Mouse (Mus musculus): ENCODE measurements around the gene Sox4. TPM values are rescaled to one million over a fixed set of nuclear protein-coding genes. Genes with fewer than 3 reads are reported as not detected.

Gene Sox4
- 10 to 100 TPM; 17.2 to 19.8 TPM for total RNA-seq (2021)
- long read RNA-seq, experiment 1, full-length matches to known transcripts = 42 of 45 reads
- long read RNA-seq, experiment 1, partial matches to known transcripts = 0 of 45 reads
- long read RNA-seq, experiment 1, other reads (novel, unspliced or antisense) = 3 of 45 reads
- long read RNA-seq, experiment 2, full-length matches to known transcripts = 48 of 48 reads
- long read RNA-seq, experiment 2, partial matches to known transcripts = 0 of 48 reads
- long read RNA-seq, experiment 2, other reads (novel, unspliced or antisense) = 0 of 48 reads

DNA sequence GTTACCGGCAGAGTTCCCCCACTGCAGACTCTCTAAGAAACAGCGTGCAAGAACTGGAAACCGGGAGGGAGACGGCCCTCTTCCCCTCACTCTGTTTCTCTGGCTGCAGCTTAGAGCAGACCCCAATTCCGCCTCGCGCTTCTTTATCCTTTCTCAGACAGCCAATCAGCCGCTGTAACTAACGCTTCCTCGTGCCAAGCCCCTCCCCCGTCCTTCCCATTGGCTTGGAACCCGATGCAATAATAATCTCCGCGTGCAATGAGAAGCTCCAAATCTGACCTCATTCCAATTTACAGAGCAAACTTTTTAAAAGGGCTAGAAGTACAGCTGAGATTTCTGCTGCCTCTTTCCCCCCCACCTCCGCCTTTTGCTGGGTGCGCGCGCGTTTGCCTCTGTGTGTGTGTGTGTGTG, at the start of gene Sox4:
Gene Sox4, minus strand, starts transcription at position 133 of the 411 bp plus-strand sequence.
- Histone ChIP-seq H3K27ac (peak within 1 kb of the TSS; percentile 93), H3K4me3 (peak within 1 kb of the TSS; percentile 79)
- peak; percentile 88 to 91 for DNase-seq (ENCODE audit: extremely low spot score in 1 of 2, low spot score in 2 of 2)
- intact Hi-C loops (cut with DNase I) = loop anchor here (1.0 to 10.0 kb wide), 4 partner anchors 409 to 1131 kb away; no protein-coding TSS in a partner anchor
- TF ChIP-seq CTCF (IDR thresholded peaks at IDR 0.05) = no peak

- Histone ChIP-seq H3K4me3 (no peak overlapping the region), H3K27ac (no peak overlapping the region)
- DNase-seq (ENCODE audit: extremely low spot score in 1 of 2, low spot score in 2 of 2) = no peak
- intact Hi-C loops (cut with DNase I) = no loop called here
- no peak for TF ChIP-seq CTCF (IDR thresholded peaks at IDR 0.05)
Observed at GRCm38 (mm10) chr13:28991899-28992664, 38.6 kb upstream of the Sox4 start.

- TF ChIP-seq CTCF (IDR thresholded peaks at IDR 0.05) = no peak
- Histone ChIP-seq H3K27ac (no peak overlapping the region), H3K4me3 (no peak overlapping the region)
- no peak for DNase-seq (ENCODE audit: extremely low spot score in 1 of 2, low spot score in 2 of 2)
- intact Hi-C loops (cut with DNase I) = no loop called here
Observed at GRCm38 (mm10) chr13:28988751-28989703, 35.5 kb upstream of the Sox4 start.

GRCm38 (mm10) chr13:28980681-28981080, 27.2 kb upstream of the Sox4 start:
- TF ChIP-seq CTCF (IDR thresholded peaks at IDR 0.05) = no peak
- Histone ChIP-seq H3K4me3 (no peak overlapping the region), H3K27ac (no peak overlapping the region)
- intact Hi-C loops (cut with DNase I) = no loop called here
- no peak for DNase-seq (ENCODE audit: extremely low spot score in 1 of 2, low spot score in 2 of 2)

DNA sequence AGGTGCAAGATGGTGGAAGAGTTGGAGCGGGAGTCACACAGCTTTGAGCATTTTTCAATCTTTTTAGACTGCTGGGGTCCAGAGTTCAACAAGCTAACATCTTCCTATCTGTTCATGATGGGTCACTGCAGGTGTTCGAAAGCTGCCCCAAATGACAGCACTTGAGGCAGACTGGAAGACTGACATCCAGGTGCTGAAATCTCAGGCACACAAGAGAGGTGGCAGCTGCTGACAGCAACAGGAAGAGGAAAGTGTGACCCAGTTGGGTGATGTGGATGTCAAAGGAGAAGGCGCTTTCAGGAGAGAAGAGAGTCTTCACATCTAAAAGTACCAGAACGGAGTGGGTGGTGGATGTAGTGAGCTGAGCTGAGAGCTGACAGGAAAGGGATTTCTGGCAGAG, 21.5 kb upstream of the Sox4 start:
- no peak for TF ChIP-seq CTCF (IDR thresholded peaks at IDR 0.05)
- no peak for DNase-seq (ENCODE audit: extremely low spot score in 1 of 2, low spot score in 2 of 2)
- Histone ChIP-seq H3K27ac (no peak overlapping the region), H3K4me3 (no peak overlapping the region)
- intact Hi-C loops (cut with DNase I) = no loop called here

DNA sequence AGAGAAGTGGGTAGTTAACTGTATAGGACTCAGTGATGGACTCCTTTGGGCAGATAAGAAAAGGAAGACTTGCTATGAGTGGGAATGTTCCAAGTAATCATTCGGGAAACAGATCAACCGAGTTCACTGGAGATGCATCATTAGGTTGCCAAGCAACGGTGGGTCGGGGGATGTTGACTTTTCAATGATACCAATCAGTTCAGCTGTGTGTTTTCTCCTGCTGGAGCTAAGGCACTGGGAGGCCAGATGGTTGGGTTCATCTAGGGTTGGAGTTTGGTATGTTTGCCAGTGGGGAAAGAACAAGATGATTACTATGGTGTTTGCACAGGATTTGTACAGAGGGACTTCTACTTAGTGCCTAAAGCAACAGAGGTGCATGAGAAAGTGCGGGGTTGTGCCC, 21.1 kb upstream of the Sox4 start:
- intact Hi-C loops (cut with DNase I) = no loop called here
- Histone ChIP-seq H3K27ac (no peak overlapping the region), H3K4me3 (no peak overlapping the region)
- no peak for DNase-seq (ENCODE audit: extremely low spot score in 1 of 2, low spot score in 2 of 2)
- TF ChIP-seq CTCF (IDR thresholded peaks at IDR 0.05) = no peak

DNA sequence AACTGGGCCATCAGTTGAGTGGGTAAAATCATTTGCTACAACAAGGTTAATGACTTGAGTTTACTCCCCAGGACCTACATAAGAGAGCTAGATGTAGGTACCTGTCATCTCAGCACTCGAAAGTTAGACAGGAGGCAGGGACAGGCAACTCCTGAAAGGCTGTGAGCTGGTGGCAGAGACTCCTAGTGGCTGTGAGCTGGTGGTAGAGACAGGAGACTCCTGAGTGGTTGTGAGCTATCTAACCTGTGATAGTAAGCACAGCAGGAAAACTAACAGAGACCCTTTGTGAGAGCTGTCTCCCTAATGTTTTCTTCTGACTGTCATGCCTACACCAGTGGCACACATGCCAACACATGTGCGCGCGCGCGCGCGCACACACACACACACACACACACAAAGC, 7.4 kb upstream of the Sox4 start:
- DNase-seq (ENCODE audit: extremely low spot score in 1 of 2, low spot score in 2 of 2) = no peak
- no peak for TF ChIP-seq CTCF (IDR thresholded peaks at IDR 0.05)
- H3K27ac ChIP-seq = no peak overlapping the region
- no peak overlapping the region for H3K4me3 ChIP-seq
- intact Hi-C loops (cut with DNase I) = no loop called here

DNA sequence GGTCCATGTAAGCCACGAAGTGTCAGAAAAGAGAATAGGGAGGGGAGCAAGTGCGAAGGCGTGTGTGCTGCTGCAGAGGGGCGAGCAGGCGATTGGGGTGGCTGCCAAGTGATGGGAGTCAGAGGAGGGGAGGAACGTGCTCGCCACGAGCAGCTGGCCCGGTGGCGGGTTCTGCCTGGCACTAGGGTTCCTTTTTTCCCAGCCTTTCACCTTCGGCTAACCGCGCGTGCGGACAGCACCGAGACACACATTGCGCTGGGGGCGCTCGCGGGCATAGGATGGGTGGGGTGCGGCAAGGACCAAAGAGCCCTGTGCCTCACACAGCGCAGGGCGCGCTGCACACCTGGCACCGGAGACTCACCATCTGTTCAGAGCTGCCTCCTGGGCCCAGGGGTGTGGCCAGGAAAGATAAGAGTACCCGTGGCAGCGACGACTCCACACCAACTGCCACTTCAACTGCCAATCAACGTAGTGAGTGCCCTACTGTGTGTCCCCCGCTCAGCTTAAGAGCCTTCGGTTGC, 6.0 kb upstream of the Sox4 start:
- peak; percentile 79 to 82 for DNase-seq (ENCODE audit: extremely low spot score in 1 of 2, low spot score in 2 of 2)

DNA sequence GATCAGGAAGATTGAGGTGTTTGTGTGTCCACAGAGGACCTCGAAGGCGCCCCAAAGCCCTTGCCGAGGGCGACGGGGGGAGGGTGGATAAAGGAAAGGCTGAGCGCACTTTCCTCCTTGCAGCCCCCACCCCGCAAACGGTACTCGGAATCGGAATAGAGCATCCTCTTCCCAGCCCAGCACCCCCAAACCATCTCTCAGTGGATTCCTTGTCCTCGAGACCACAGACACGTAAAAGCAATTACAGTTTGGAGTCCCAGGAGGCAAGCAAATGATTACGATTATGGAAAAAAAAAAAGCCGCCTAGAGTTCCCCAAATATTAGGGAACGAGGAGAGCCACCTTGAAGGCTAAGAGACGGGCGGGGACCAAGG, 5.5 kb upstream of the Sox4 start:
- Histone ChIP-seq H3K4me3 (peak overlapping the region; percentile 69), H3K27ac (peak overlapping the region; percentile 97)
- intact Hi-C loops (cut with DNase I) = loop anchor here (2.0 to 10.0 kb wide), 2 partner anchors 56 to 1126 kb away; no protein-coding TSS in a partner anchor
- no peak for TF ChIP-seq CTCF (IDR thresholded peaks at IDR 0.05)
- DNase-seq (ENCODE audit: extremely low spot score in 1 of 2, low spot score in 2 of 2) = no peak

More for the DNA sequence above, 6.0 kb upstream of the Sox4 start:
- Histone ChIP-seq H3K27ac (peak overlapping the region; percentile 97), H3K4me3 (peak overlapping the region; percentile 69)
- intact Hi-C loops (cut with DNase I) = loop anchor here (2.0 to 10.0 kb wide), 2 partner anchors 55 to 1125 kb away; no protein-coding TSS in a partner anchor
- peak; percentile 69 for TF ChIP-seq CTCF (IDR thresholded peaks at IDR 0.05)

DNA sequence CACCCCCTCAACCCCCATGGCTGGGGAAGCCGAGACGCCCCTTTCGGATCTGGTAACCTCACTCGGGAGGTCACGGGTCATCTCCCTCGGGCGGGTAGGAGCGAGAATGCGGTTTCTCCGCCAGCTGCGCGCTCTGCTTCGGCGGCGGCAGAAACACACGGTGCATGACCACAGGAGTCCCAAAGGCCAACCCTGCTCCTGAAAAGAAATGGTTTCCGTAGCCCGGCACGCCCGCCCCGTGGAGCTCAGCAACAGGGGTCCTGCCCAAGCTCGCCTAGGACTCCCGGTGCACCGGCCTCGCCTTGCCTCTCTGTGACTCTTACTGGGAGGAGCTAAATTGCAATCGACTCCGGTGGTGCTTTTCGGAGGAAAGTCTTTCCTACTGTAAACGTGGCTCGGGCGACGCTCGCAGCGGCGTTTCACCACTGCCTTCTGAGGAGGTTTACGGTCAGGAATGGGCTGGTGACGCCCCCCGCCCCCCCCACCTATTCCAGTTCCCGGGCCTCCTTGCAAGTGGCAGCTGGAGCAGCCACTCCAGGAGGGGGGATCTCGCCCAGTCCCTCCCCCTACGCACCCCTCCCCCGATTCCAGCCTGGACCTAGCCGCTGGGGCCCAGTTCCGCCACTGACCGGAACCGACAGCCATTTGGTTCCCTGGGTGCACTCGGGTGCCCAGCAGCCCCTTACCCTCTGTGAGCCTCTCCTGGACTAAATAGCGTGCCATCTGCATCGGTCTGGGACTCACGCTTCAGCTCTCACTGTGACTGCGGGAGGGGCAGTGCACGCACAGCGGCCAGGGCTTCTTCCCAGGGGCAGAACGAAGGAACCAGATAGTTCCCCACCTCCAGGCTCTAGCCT, 4.9 kb upstream of the Sox4 start:
- no peak for TF ChIP-seq CTCF (IDR thresholded peaks at IDR 0.05)
- Histone ChIP-seq H3K4me3 (peak overlapping the region; percentile 69), H3K27ac (peak overlapping the region; percentile 97)
- peak; percentile 65 to 70 for DNase-seq (ENCODE audit: extremely low spot score in 1 of 2, low spot score in 2 of 2)
- intact Hi-C loops (cut with DNase I) = loop anchor here (1.0 to 10.0 kb wide), 4 partner anchors 56 to 1126 kb away; no protein-coding TSS in a partner anchor
